Mouse (Mus musculus) kidney, postnatal 25 days (tissue): Measurements from ENCODE around the gene Pfkm.

ENCODE experiments used
- DNase-seq, 2 experiments: peaks; one replicate each; pipeline ENCODE4 v3.0.0; 2021; ENCODE audit warnings: mixed read lengths in 2 of 2

Pfkm gene

DNA sequence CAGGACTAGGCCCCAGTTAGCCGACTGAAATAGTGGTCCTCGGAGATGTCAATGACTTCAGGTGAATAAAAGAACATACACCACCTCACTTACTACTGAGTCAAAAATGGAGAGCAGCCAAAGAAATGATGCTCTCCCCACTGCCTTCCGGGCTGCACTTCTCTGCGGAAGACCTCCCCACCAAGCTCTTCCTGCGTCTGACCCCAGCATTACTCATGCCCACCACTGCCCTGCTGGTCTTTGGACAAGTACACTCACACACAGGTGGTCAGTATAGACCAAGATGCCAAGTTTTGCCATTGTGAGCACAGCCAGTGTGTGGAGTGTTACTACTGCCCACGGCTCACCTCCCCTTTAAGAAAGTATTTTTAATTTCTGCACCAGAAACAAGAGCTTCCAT, 10.0 kb downstream of the Pfkm start:
- DNase-seq, result no peak

DNA sequence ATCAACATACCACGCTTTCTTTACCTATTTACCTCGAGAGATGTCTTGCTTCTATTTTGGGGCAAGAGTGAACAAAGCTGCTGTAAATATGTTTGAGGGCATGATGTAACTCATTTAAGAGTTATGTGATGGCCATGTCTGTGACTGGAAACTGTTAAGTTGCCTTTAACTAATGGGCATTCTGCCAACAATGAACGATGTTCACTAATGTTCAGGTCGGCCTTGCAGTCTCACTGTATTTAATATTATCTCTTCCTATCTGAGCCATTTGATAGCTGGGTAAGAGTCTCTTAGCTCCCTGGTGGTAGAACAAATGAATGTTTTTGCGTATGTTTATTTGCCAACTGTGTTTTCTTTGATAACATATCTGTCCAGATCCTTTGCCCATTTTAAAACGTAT, 14.1 kb downstream of the Pfkm start:
- no peak for DNase-seq

DNA sequence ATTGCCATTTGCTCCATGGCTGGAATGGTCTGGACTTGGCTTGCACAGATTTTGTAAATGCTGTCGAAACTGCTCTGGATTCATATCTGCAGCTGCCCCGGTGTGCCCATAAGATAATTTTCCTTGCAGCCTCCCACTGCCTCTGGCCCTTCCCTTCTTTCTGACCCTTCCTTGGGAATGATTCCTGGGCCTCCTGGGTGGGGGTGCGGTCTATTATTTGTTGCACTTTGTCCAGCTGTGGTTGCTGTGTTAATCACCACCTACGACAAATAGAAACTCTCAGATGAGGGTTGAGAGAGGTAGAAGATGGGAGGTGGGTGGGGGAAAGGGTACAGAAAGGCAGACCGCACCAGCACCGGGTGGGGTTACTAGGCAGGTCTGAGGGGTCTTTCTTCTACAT, 14.8 kb downstream of the Pfkm start:
- DNase-seq, result no peak

DNA sequence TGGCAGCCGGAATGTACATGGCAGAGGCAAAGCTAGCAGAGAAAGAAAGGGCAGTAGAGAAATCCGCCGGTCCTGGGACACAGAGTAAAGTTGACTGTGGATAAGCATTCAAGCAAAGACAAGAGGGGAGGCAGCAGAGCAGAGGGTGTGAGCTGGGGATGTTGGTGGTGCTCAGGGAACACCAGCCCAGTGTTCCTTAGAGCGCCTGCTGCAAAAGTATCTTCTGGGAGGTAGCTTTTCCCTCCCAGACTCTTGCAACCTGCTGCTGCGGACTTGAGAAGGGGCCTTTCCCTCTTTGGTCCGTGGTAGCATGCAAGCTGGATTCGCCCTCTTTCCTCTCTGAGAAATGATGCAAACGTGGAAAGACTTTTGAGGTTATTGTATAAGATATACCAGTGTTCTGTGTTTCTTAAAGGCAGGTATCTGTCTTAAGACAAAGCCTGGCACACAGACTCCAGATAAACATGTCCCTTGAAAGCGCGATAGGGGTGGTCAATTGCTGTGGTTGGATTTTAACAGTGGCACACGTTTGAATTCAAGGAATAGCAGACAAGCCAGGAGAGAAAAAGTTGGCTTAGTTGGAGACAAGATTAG, 15.4 kb downstream of the Pfkm start:
- no peak for DNase-seq

DNA sequence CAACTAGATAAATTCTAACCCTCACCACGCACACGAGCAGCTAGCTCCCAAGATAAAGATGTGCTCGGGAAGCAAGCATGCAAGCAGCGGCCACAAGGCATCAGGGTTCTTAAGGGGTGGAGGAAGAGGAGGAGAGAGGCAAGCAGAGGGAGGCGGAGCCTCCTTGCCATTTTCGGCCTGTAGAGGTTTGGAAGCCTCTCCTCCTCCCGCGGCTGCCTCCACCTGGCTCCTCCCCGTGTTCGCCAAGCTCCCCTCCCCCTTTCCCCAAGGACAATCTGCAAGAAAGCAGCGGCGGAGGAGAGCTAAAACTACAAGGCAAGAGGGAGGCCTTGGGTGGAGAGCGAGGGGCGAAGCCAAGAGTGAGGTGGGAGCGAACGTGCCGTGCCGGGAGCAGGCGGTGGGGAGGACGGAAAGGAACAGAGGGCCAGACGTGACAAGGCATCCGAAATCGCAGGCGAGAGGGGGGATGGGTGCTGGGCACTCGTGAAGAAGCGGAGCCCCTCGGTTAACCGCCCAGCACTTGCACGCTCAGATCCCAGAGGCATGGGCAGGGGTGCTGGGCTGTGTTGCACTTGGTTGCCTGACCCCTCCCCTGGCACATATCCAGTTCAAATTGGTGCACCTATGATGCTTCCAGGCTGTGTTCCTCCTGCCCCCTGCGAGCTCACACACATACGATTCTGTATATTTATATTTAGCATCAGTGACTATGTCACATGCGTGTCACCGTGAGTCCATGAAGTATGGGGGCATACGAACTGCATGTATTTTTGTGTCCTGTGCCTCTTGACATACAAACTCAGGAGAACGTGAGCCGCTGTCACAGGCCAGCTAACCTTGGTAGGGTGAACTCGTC, 16.1 kb downstream of the Pfkm start:
- DNase-seq, result peak; percentile 90 to 94

DNA sequence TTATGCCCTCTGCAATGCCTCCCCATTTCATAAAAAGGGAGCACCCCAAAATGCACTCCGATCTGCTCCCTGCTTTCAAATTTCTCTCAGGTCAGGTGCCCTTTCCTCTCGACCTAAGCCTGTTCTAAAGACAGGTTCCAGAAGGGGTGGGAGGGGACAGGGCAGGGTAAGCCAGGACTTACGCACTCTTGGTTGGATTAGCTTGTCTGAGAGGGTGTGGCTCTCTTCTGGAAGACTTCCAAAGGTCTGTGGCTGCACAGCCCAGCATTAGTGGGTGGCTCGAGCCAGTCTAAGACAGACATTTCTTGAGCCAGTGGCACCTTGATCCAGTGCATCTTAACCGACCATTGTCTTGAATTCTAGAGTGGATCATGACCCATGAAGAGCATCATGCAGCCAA, 19.4 kb downstream of the Pfkm start:
- DNase-seq, result peak in 1 of 2 experiments; percentile 14

DNA sequence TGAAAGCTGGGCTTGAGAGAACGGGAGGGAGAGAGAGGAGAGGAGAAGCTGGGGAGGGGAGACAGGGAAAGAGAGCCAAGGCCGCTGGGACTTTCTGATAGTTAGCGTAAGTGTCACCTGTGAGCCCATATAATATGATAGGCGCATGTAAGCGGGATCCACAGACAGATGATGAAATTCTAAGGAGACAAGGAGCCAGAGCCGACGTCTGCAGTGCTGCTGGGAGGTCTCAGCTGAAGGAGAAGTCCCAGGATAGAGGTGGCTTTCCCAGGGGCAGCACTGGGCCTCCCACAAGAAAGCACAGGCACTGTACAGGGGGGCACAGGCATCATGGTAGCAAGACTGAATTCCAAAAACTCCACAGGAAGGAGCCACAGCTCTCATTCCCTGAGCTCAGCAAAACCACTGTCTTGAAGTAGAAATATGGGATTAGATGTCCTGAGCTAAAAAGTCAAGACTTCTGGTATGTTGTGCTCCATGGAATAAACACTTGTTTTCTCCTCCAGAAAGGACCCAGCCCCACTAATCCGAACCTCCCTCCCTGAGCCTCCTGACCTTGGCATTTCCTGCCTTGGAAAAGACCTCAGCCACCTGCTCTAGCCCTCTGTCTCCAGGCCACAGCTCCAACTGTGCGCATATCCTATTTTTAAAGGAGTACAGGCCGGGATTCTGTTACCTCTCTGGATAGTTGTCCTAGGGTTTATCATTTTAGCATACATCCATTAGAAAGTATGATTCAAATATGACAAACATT, 21.9 kb downstream of the Pfkm start:
- no peak for DNase-seq

DNA sequence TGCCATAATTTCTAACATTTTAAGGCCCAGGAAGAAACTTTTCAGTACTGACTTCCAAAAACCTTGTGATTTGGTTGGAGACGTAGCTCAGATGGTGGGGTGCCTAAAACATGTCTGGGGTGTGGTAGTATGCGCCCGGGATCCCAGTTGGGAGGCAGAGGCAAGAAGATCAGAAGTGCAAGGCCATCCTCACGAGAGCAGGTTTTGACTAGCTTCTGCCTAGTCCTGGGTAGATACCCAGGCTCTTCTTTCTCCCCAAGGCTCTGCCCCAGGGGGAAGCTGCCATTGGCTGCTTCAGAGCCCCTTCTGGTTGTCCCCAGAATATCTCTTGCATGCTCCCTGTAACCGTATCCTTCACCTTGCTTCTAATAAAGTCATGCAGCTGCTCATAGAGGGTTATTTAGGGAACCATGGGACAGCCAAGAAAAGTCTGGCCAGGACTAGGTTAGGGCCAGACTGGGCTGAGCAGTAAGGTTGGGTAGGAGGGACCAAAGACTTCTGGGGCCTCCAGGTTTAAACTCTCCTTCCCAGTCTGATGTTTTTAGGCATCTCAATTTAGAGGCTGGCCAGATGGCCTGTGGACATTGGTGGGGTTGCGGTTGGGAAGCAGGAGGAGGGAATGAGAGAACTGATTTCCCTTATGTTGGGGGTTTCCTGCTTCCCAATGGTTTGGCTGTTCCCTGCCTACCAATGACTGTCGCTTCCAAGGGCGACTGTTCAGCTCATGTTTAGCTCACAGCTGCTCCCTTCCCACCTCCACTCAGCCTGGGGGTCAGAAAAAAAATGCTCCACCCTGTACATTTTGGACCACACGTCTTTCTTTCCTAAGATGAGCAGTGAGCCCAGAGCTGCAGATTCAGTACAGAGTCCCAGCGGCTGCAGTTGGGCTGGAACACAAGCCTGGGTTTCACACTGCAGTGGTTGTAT, 22.7 kb downstream of the Pfkm start:
- no peak for DNase-seq

DNA sequence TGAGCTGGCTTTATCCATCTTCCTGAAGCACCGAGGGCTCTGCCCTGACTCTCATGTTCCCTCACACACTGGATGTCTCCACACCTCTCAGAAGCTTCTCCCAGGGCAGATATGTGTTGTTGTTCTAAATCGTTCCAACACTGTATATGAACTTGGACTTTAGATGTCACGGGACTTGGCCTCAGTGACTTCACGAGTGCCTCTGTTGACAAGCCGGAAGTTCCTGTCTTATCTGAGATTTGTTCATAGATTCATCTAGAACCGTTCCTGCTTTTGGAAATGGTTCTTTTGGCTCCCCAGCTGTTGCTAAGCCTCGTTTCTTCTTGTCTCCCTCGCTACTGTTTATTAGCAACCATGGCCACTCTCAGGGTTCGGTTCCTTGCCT, 23.4 kb downstream of the Pfkm start:
- DNase-seq, result no peak

DNA sequence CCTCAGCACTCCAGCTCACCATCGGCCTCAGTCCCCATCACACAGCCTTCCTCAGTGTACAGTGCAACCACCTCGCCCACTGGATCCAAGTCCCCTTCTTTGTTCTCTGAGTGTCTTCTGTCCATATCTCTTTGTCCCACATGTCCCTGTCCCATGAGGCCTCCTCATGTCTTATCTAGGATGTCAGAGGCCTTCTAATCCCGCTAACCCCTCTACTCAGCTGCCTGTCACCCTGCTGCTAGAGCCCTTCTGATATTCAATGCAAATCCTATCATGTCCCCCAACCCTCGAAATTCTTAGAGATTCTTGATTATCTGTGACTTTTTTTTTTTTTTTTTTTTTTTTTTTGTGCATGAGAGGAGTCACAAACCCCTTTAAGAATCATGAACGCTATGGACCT, 23.9 kb downstream of the Pfkm start:
- no peak for DNase-seq

DNA sequence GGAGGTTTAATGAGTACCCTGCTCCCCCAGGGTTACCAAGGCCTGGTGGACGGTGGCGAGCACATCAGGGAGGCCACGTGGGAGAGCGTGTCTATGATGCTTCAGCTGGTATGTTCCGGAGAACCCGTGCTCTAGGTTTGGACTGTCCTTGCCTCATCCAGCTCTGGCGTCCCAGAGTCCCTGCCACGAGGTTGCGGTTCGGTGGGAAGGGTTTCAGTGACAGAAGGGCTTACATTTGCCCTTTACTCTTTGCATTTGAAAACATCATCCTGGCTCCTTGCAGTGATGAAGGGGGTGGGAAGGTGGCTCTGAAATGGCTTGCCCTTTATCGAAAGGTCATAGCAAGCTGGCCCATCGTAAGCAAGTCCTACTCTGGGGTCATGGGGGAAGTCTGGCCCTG, 27.0 kb downstream of the Pfkm start:
- DNase-seq, result no peak

DNA sequence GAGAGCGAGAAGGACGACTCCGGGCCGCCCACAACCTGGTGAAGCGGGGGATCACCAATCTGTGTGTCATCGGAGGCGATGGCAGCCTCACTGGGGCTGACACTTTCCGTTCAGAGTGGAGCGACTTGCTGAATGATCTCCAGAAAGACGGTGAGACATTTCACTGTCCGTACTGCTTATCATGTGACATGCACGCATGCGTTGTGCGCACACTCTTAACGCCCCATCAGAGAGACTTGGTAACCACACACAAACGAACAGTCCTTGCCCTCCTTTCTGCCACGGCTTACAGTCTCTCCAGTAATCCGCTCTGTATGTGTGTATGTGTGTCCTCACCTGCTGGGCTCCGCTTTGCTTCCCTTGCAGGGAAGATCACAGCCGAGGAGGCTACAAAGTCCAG, 28.4 kb downstream of the Pfkm start:
- no peak for DNase-seq

DNA sequence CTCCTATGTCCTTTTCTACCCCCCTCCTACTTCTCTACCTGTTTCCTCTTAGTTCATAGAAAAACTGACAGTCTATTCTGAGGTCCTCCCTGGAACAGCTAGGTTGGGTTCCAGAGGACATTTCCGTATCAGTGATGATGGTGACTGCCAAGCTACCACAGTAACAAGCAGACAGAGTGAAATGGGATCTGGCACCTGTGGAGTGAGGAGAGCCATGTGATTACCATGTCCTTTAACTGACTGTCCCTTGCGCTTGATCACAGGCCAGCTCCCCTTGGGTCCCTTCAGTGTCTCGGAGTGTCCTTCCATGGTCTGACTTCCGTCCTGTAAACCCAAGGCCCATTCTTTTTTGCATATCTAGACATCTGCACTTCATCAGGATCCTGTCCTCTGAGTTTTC, 38.6 kb downstream of the Pfkm start:
- no peak for DNase-seq

DNA sequence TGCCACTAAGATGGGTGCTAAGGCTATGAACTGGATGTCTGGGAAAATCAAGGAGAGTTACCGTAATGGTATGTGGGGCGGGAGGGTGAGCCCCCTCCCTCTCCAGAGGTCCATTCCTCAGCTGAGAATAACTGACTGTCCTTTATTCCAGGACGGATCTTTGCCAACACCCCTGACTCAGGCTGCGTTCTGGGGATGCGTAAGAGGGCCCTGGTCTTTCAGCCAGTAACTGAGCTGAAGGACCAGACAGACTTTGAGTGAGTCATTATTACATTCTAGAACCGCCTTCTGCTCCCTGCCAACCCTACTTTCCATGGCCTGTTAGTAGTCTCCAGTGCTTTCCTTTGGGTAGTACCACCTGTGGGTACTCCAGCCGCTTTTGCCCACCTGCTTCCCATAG, 39.1 kb downstream of the Pfkm start:
- DNase-seq, result no peak

DNA sequence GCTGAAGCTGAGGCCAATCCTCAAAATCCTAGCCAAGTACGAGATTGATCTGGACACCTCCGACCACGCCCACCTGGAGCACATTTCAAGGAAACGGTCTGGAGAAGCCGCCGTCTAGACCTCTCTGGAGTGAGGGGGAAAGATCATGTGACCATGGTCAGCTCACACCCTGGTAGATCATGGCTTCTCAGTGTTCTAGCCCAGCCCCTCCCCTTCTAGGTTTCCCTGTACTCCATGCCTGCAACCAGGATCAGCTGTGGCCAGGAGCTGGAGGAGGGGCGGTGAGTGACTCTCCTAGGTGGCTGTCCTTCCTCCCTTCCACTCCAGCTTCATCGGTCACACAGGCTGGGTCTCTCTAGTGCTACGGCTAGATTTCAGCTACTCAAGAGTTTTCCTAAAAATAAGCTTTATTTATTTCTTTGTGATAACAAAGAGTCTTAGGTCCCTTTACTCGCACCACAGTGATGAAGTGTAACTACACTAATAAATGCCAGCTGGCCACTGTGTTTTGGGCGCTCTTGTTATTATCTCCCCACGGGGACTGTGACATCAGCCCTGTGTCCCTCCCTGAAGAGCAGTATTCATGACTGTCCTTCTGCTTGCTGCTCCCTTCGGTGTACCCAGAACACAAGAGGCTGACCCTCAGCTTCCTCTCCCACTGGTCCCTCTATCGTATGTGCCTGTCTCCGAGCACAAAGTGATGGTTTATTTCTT, 39.7 kb downstream of the Pfkm start:
- DNase-seq, result no peak

DNA sequence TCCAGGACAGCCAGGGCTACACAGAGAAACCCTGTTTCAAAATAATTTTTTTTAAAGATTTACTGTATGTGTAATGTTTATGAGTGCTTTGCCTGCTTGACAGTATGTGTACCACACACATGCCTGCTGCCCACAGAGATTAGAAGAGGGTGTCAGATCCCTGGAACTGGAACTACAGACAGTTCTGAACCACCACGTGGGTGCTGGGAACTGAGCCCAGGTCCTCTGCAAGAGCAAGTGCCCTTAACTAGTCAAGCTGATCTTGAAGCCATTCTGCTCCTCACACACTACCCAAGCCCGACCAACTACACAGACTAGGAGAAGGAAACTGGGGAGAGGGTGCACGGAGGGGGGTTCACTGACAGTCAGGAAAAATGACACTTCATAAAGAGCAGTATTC, 41.1 kb downstream of the Pfkm start:
- DNase-seq, result no peak

DNA sequence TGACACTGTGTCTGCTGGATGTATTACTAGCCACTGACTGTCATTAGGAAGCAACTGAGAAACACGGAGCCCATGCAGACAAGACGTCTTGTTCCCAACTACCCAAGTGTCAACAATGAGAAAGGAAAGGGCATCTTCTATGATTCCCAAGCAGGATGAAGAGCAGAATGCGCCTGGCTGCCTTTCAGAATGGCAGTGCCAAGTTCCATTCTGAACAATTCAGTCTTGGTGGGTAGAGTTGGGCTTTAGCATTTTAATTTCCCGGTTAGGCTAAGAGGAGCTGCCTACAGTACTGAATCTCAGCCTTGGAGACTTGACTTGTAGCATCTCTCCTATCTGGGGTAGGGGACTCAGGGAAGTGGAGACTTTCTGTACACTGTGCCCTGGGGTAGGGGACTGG, 41.6 kb downstream of the Pfkm start:
- DNase-seq, result no peak

DNA sequence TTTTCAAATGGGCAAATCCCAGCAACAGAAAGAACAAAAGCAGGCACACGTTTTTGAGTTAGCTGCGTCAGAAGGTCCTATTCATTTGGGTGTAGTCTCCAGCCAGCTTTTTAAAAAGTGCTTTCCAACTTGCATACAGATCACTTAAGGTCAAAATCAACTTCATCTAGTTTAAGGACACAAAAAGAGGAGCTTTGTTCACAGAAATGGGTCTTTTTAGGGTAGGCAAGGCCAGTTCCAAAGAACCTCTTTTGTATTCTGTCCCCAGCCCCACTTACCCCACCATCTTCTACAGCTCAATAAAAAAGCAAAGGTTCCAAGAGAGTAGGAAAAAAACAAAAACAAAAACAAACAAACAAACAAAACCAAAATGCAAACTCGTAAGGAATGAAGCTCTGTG, 42.3 kb downstream of the Pfkm start:
- no peak for DNase-seq

DNA sequence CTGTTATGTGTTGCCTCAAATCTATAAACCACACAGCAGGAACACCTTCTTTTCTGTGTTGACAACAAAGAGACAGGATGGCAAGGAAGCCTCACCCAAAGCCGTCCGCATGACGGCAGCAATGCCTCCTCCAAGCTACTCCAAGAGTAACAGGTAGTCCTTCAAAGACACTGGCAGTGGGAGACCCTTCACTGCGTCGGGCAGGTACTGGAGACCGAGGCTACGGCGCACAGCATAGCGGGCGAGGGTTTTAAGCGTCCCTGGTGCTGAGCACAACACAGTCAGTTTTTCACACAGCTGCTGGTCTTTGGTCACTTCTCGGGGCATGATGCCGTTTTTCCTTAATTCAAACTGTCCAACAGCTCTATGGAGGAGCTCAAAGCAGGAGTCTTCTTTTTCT, 43.3 kb downstream of the Pfkm start:
- DNase-seq, result no peak

DNA sequence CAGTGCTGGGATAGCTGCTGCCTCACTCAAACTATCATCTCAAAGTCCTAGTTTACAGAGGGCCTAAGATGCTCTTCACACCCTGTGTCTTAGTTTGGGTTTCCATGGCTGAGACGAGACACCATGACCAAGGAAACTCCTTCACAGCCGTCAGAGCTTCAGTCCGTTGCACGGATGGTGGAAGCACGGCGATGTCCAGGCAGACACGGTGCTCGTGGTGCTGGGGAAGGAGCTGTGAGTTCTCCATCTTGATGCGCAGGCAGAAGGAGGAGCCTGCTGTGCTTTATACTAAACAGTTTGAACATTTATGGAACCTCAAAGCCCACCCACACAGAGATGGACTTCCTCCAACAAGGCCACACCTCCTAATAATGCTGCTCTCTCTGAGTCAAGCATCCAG, 44.5 kb downstream of the Pfkm start:
- DNase-seq, result no peak

DNA sequence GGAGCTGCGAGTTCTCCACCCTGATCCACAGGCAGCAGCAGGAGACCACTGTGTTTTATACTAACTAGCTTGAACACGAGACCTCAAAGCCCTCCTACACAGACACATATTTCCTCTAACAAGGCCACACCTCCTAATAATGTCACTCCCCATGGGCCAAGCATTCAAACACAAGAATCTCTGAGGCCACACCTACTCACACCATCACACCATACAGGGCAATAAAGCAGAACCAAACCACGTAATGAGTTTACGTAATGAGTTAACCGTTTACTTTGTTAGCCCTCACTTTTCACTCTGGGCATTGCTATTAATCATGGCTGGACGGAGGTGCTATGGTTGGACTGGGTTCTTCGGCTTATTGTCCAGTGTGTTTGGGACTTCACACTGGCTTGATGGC, 47.4 kb downstream of the Pfkm start:
- DNase-seq, result no peak

DNA sequence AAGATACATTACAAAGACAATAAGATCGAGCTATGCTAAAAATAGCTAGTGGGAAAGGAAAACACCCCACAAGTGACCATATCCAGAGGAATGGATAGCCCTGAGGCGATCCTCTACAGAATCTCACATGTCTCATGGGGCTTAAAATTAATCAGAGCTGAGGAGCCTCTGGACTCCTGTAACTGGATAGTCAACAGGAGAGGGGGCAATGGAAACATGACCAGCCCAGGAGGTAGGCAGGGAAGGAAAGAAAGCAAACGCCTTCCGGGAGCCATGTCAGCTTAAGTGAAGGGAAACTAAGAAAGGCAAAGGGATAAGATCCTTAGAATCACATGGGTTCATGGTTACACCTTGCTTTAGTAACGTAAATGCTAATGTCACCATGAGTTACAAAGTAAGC, 48.4 kb downstream of the Pfkm start:
- DNase-seq, result no peak
